Mouse (Mus musculus): ENCODE results near the gene Cyth1. TPM values are rescaled to one million over a fixed set of nuclear protein-coding genes. Genes with fewer than 3 reads are reported as not detected.

Gene Cyth1
- polyA plus RNA-seq, 1 experiment from 2014 or later = 24.0 TPM

- H3K27me3 ChIP-seq (ENCODE audit: control insufficient read depth, insufficient read depth, low read length) = no peaks in the 10 kb centered on the region
- H3K27ac ChIP-seq (ENCODE audit: low read length) = no peak overlapping the region
- H3K4me3 ChIP-seq (ENCODE audit: low read length) = no peak overlapping the region
- WGBS = 88% methylated on average over 9 of the region's 9 CpGs
- no peak overlapping the region for H3K9ac ChIP-seq (ENCODE audit: low read length)
- no peak for ATAC-seq (replicated peaks; ENCODE audit: extremely low read depth, insufficient read depth, low FRiP score)
- peaks cover 43% of the 10 kb centered on the region for H3K36me3 ChIP-seq (ENCODE audit: control insufficient read depth, insufficient read depth)
- no peaks in the 10 kb centered on the region for H3K9me3 ChIP-seq (replicated peaks; ENCODE audit: control insufficient read depth, low read length)
- peaks cover 12% of the 10 kb centered on the region for H3K4me1 ChIP-seq (ENCODE audit: control insufficient read depth, insufficient read depth, low read length)
- H3K4me2 ChIP-seq (ENCODE audit: low read depth, low read length) = no peak overlapping the region
Measured at GRCm38 (mm10) chr11:118286434-118286833, 38.0 kb upstream of the Cyth1 start.

- no peak for ATAC-seq (replicated peaks; ENCODE audit: extremely low read depth, insufficient read depth, low FRiP score)
- H3K4me2 ChIP-seq (ENCODE audit: low read depth, low read length) = no peak overlapping the region
- no peaks in the 10 kb centered on the region for H3K9me3 ChIP-seq (replicated peaks; ENCODE audit: control insufficient read depth, low read length)
- peaks cover 45% of the 10 kb centered on the region for H3K36me3 ChIP-seq (ENCODE audit: control insufficient read depth, insufficient read depth)
- H3K27ac ChIP-seq (ENCODE audit: low read length) = no peak overlapping the region
- H3K9ac ChIP-seq (ENCODE audit: low read length) = no peak overlapping the region
- 69% methylated on average over 13 of the region's 13 CpGs for WGBS
- peaks cover 12% of the 10 kb centered on the region for H3K4me1 ChIP-seq (ENCODE audit: control insufficient read depth, insufficient read depth, low read length)
- no peaks in the 10 kb centered on the region for H3K27me3 ChIP-seq (ENCODE audit: control insufficient read depth, insufficient read depth, low read length)
- H3K4me3 ChIP-seq (ENCODE audit: low read length) = no peak overlapping the region
Measured at GRCm38 (mm10) chr11:118285791-118286190, 37.4 kb upstream of the Cyth1 start.

GRCm38 (mm10) chr11:118280218-118280617, 31.8 kb upstream of the Cyth1 start:
- H3K4me3 ChIP-seq (ENCODE audit: low read length) = no peak overlapping the region
- no peaks in the 10 kb centered on the region for H3K4me1 ChIP-seq (ENCODE audit: control insufficient read depth, insufficient read depth, low read length)
- H3K27me3 ChIP-seq (ENCODE audit: control insufficient read depth, insufficient read depth, low read length) = no peaks in the 10 kb centered on the region
- no peak overlapping the region for H3K4me2 ChIP-seq (ENCODE audit: low read depth, low read length)
- 92% methylated on average over 3 of the region's 3 CpGs for WGBS
- no peak overlapping the region for H3K9ac ChIP-seq (ENCODE audit: low read length)
- no peak overlapping the region for H3K27ac ChIP-seq (ENCODE audit: low read length)
- ATAC-seq (replicated peaks; ENCODE audit: extremely low read depth, insufficient read depth, low FRiP score) = no peak
- H3K9me3 ChIP-seq (replicated peaks; ENCODE audit: control insufficient read depth, low read length) = no peaks in the 10 kb centered on the region
- H3K36me3 ChIP-seq (ENCODE audit: control insufficient read depth, insufficient read depth) = peaks cover 78% of the 10 kb centered on the region

GRCm38 (mm10) chr11:118276328-118276727, 27.9 kb upstream of the Cyth1 start:
- Histone ChIP-seq H3K9ac (ENCODE audit: low read length) (no peak overlapping the region), H3K4me3 (ENCODE audit: low read length) (no peak overlapping the region), H3K4me2 (ENCODE audit: low read depth, low read length) (no peak overlapping the region), H3K4me1 (ENCODE audit: control insufficient read depth, insufficient read depth, low read length) (no peaks in the 10 kb centered on the region), H3K27ac (ENCODE audit: low read length) (no peak overlapping the region), H3K9me3 (replicated peaks; ENCODE audit: control insufficient read depth, low read length) (no peaks in the 10 kb centered on the region), H3K27me3 (ENCODE audit: control insufficient read depth, insufficient read depth, low read length) (no peaks in the 10 kb centered on the region), H3K36me3 (ENCODE audit: control insufficient read depth, insufficient read depth) (peaks cover 68% of the 10 kb centered on the region)
- no peak for ATAC-seq (replicated peaks; ENCODE audit: extremely low read depth, insufficient read depth, low FRiP score)
- WGBS = 84% methylated on average over 7 of the region's 7 CpGs

- H3K36me3 ChIP-seq (ENCODE audit: control insufficient read depth, insufficient read depth) = peaks cover 76% of the 10 kb centered on the region
- H3K4me2 ChIP-seq (ENCODE audit: low read depth, low read length) = no peak overlapping the region
- H3K9me3 ChIP-seq (replicated peaks; ENCODE audit: control insufficient read depth, low read length) = no peaks in the 10 kb centered on the region
- no peak overlapping the region for H3K27ac ChIP-seq (ENCODE audit: low read length)
- no peak overlapping the region for H3K4me3 ChIP-seq (ENCODE audit: low read length)
- no peaks in the 10 kb centered on the region for H3K27me3 ChIP-seq (ENCODE audit: control insufficient read depth, insufficient read depth, low read length)
- H3K9ac ChIP-seq (ENCODE audit: low read length) = no peak overlapping the region
- WGBS = 92% methylated on average over 9 of the region's 9 CpGs
- ATAC-seq (replicated peaks; ENCODE audit: extremely low read depth, insufficient read depth, low FRiP score) = no peak
- H3K4me1 ChIP-seq (ENCODE audit: control insufficient read depth, insufficient read depth, low read length) = no peaks in the 10 kb centered on the region
Measured at GRCm38 (mm10) chr11:118275092-118275491, 26.7 kb upstream of the Cyth1 start.

GRCm38 (mm10) chr11:118269827-118270226, 21.4 kb upstream of the Cyth1 start:
- Histone ChIP-seq H3K9ac (ENCODE audit: low read length) (no peak overlapping the region), H3K9me3 (replicated peaks; ENCODE audit: control insufficient read depth, low read length) (no peaks in the 10 kb centered on the region), H3K27me3 (ENCODE audit: control insufficient read depth, insufficient read depth, low read length) (no peaks in the 10 kb centered on the region), H3K4me3 (ENCODE audit: low read length) (no peak overlapping the region), H3K4me2 (ENCODE audit: low read depth, low read length) (no peak overlapping the region), H3K36me3 (ENCODE audit: control insufficient read depth, insufficient read depth) (peaks cover 73% of the 10 kb centered on the region), H3K4me1 (ENCODE audit: control insufficient read depth, insufficient read depth, low read length) (no peaks in the 10 kb centered on the region), H3K27ac (ENCODE audit: low read length) (no peak overlapping the region)
- WGBS = 96% methylated on average over 3 of the region's 3 CpGs
- ATAC-seq (replicated peaks; ENCODE audit: extremely low read depth, insufficient read depth, low FRiP score) = no peak

- Histone ChIP-seq H3K4me3 (ENCODE audit: low read length) (no peak overlapping the region), H3K36me3 (ENCODE audit: control insufficient read depth, insufficient read depth) (peaks cover 78% of the 10 kb centered on the region), H3K27me3 (ENCODE audit: control insufficient read depth, insufficient read depth, low read length) (no peaks in the 10 kb centered on the region), H3K27ac (ENCODE audit: low read length) (no peak overlapping the region), H3K9me3 (replicated peaks; ENCODE audit: control insufficient read depth, low read length) (no peaks in the 10 kb centered on the region), H3K4me1 (ENCODE audit: control insufficient read depth, insufficient read depth, low read length) (no peaks in the 10 kb centered on the region), H3K9ac (ENCODE audit: low read length) (no peak overlapping the region), H3K4me2 (ENCODE audit: low read depth, low read length) (no peak overlapping the region)
- 81% methylated on average over 7 of the region's 7 CpGs for WGBS
- no peak for ATAC-seq (replicated peaks; ENCODE audit: extremely low read depth, insufficient read depth, low FRiP score)
Measured at GRCm38 (mm10) chr11:118266666-118267046, 18.3 kb upstream of the Cyth1 start.

- Histone ChIP-seq H3K4me1 (ENCODE audit: control insufficient read depth, insufficient read depth, low read length) (no peaks in the 10 kb centered on the region), H3K36me3 (ENCODE audit: control insufficient read depth, insufficient read depth) (peaks cover 76% of the 10 kb centered on the region), H3K27me3 (ENCODE audit: control insufficient read depth, insufficient read depth, low read length) (no peaks in the 10 kb centered on the region), H3K4me3 (ENCODE audit: low read length) (no peak overlapping the region), H3K9me3 (replicated peaks; ENCODE audit: control insufficient read depth, low read length) (no peaks in the 10 kb centered on the region), H3K4me2 (ENCODE audit: low read depth, low read length) (no peak overlapping the region), H3K9ac (ENCODE audit: low read length) (no peak overlapping the region), H3K27ac (ENCODE audit: low read length) (no peak overlapping the region)
- no peak for ATAC-seq (replicated peaks; ENCODE audit: extremely low read depth, insufficient read depth, low FRiP score)
- 86% methylated on average over 10 of the region's 10 CpGs for WGBS
Measured at GRCm38 (mm10) chr11:118266044-118266665, 17.8 kb upstream of the Cyth1 start.

GRCm38 (mm10) chr11:118265621-118266020, 17.2 kb upstream of the Cyth1 start:
- Histone ChIP-seq H3K4me2 (ENCODE audit: low read depth, low read length) (no peak overlapping the region), H3K27ac (ENCODE audit: low read length) (no peak overlapping the region), H3K4me3 (ENCODE audit: low read length) (no peak overlapping the region), H3K36me3 (ENCODE audit: control insufficient read depth, insufficient read depth) (peaks cover 77% of the 10 kb centered on the region), H3K4me1 (ENCODE audit: control insufficient read depth, insufficient read depth, low read length) (no peaks in the 10 kb centered on the region), H3K9ac (ENCODE audit: low read length) (no peak overlapping the region), H3K27me3 (ENCODE audit: control insufficient read depth, insufficient read depth, low read length) (no peaks in the 10 kb centered on the region), H3K9me3 (replicated peaks; ENCODE audit: control insufficient read depth, low read length) (no peaks in the 10 kb centered on the region)
- WGBS = 80% methylated on average over 11 of the region's 11 CpGs
- no peak for ATAC-seq (replicated peaks; ENCODE audit: extremely low read depth, insufficient read depth, low FRiP score)

Measured in heart, embryonic 16.5 days (tissue).